Mouse (Mus musculus): Measurements from ENCODE around the gene Galr3.

DNA sequence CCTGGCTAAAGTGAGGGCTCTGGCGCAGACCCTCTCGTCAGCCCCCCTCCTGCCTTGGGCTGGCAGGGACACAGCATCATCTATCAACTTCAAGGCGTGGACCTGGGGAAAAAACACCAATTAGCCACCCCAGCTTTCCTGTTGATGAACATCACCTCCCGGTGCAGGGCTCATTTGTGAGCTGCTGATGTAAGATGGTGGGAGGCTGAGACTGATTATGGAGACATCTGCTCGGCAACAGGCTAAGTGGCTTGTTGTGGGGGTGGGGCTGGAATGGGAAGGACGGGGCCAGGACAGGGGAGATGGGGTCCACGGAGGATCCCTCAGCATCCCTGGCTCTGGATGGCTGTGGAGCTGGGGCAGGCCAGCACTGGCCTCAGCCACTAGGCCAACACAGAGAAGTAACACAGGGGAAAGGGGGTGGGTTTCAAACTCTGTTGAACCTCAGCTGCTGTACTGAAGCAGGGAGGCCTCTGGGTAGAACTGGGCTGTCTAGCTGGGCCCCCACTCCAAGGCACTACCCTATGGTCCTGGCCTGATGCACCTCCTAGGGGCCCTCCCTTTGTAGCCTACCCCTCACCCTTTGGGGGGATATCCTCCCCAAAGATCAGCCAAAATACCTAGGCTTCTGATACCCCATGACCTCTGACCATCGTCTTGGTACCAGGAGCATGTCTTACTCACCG is 8.6 kb downstream of the Galr3 start:
- TF ChIP-seq POLR2A (IDR thresholded peaks at IDR 0.05; ENCODE audit: insufficient read depth, low read depth, low read length) (no peak), EP300 (IDR thresholded peaks at IDR 0.05; ENCODE audit: insufficient read depth, low read depth, low read length) (no peak), CTCF (IDR thresholded peaks at IDR 0.05) (no peak)

All from heart, adult 2 months (tissue).